Mouse (Mus musculus): Measurements from ENCODE around the gene Tmem265. TPM values are rescaled to one million over a fixed set of nuclear protein-coding genes. Genes with fewer than 3 reads are reported as not detected.

Tmem265 gene
- polyA plus RNA-seq, 1 experiment, result 4.8 TPM

- Histone ChIP-seq H3K4me3 (ENCODE audit: low read depth, low read length) (peak overlapping the region; percentile 85), H3K27ac (ENCODE audit: insufficient read depth, low read depth, low read length) (no peak overlapping the region), H3K36me3 (ENCODE audit: control insufficient read depth, insufficient read depth, low read length) (peaks cover 19% of the 10 kb centered on the region), H3K27me3 (ENCODE audit: control insufficient read depth, insufficient read depth, low read length) (no peaks in the 10 kb centered on the region), H3K4me1 (ENCODE audit: control insufficient read depth, insufficient read depth, insufficient read length, low read length) (peaks cover 5% of the 10 kb centered on the region; the same call in 1 of the 2 replicates)
- TF ChIP-seq POLR2A (IDR thresholded peaks at IDR 0.05; ENCODE audit: low read depth, low read length), result no peak
- TF ChIP-seq CTCF (IDR thresholded peaks at IDR 0.05; ENCODE audit: extremely low read depth, insufficient read length, insufficient replicate concordance, low read depth, low read length), result no peak
- WGBS, result under 1% methylated on average over 27 of the region's 28 CpGs
Observed at GRCm38 (mm10) chr7:127573503-127574008, 12.4 kb downstream of the Tmem265 start.

GRCm38 (mm10) chr7:127574115-127574514 is 12.9 kb downstream of the Tmem265 start:
- Histone ChIP-seq H3K36me3 (ENCODE audit: control insufficient read depth, insufficient read depth, low read length) (peaks cover 19% of the 10 kb centered on the region), H3K4me1 (ENCODE audit: control insufficient read depth, insufficient read depth, insufficient read length, low read length) (peaks cover 5% of the 10 kb centered on the region; the same call in 1 of the 2 replicates), H3K27ac (ENCODE audit: insufficient read depth, low read depth, low read length) (no peak overlapping the region), H3K27me3 (ENCODE audit: control insufficient read depth, insufficient read depth, low read length) (no peaks in the 10 kb centered on the region), H3K4me3 (ENCODE audit: low read depth, low read length) (peak overlapping the region; percentile 25)
- WGBS, result 9% methylated on average over 7 of the region's 7 CpGs
- TF ChIP-seq POLR2A (IDR thresholded peaks at IDR 0.05; ENCODE audit: low read depth, low read length) (no peak), CTCF (IDR thresholded peaks at IDR 0.05; ENCODE audit: extremely low read depth, insufficient read length, insufficient replicate concordance, low read depth, low read length) (no peak)

GRCm38 (mm10) chr7:127583260-127583659 is 22.1 kb downstream of the Tmem265 start:
- Histone ChIP-seq H3K4me3 (ENCODE audit: low read depth, low read length) (no peak overlapping the region), H3K27ac (ENCODE audit: insufficient read depth, low read depth, low read length) (no peak overlapping the region), H3K27me3 (ENCODE audit: control insufficient read depth, insufficient read depth, low read length) (no peaks in the 10 kb centered on the region), H3K4me1 (ENCODE audit: control insufficient read depth, insufficient read depth, insufficient read length, low read length) (0 out of 2 replicates have a peak, but pooled peaks cover 3% of the 10 kb centered on the region), H3K36me3 (ENCODE audit: control insufficient read depth, insufficient read depth, low read length) (peaks cover 38% of the 10 kb centered on the region)
- 91% methylated on average over 6 of the region's 6 CpGs for WGBS
- TF ChIP-seq CTCF (IDR thresholded peaks at IDR 0.05; ENCODE audit: extremely low read depth, insufficient read length, insufficient replicate concordance, low read depth, low read length) (no peak), POLR2A (IDR thresholded peaks at IDR 0.05; ENCODE audit: low read depth, low read length) (no peak)

GRCm38 (mm10) chr7:127585031-127585430 is 23.8 kb downstream of the Tmem265 start:
- no peak for TF ChIP-seq POLR2A (IDR thresholded peaks at IDR 0.05; ENCODE audit: low read depth, low read length)
- no peak for TF ChIP-seq CTCF (IDR thresholded peaks at IDR 0.05; ENCODE audit: extremely low read depth, insufficient read length, insufficient replicate concordance, low read depth, low read length)
- WGBS, result 84% methylated on average over 7 of the region's 7 CpGs
- H3K4me1 ChIP-seq (ENCODE audit: control insufficient read depth, insufficient read depth, insufficient read length, low read length), result peaks cover 9% of the 10 kb centered on the region; the same call in 1 of the 2 replicates
- H3K27ac ChIP-seq (ENCODE audit: insufficient read depth, low read depth, low read length), result no peak overlapping the region
- no peaks in the 10 kb centered on the region for H3K27me3 ChIP-seq (ENCODE audit: control insufficient read depth, insufficient read depth, low read length)
- peaks cover 32% of the 10 kb centered on the region for H3K36me3 ChIP-seq (ENCODE audit: control insufficient read depth, insufficient read depth, low read length)
- no peak overlapping the region for H3K4me3 ChIP-seq (ENCODE audit: low read depth, low read length)

- Histone ChIP-seq H3K4me3 (ENCODE audit: low read depth, low read length) (no peak overlapping the region), H3K27me3 (ENCODE audit: control insufficient read depth, insufficient read depth, low read length) (no peaks in the 10 kb centered on the region), H3K4me1 (ENCODE audit: control insufficient read depth, insufficient read depth, insufficient read length, low read length) (peaks cover 9% of the 10 kb centered on the region; the same call in 1 of the 2 replicates), H3K27ac (ENCODE audit: insufficient read depth, low read depth, low read length) (no peak overlapping the region), H3K36me3 (ENCODE audit: control insufficient read depth, insufficient read depth, low read length) (peaks cover 33% of the 10 kb centered on the region)
- no peak for TF ChIP-seq POLR2A (IDR thresholded peaks at IDR 0.05; ENCODE audit: low read depth, low read length)
- TF ChIP-seq CTCF (IDR thresholded peaks at IDR 0.05; ENCODE audit: extremely low read depth, insufficient read length, insufficient replicate concordance, low read depth, low read length), result no peak
- WGBS, result 94% methylated on average over 6 of the region's 6 CpGs
Observed at GRCm38 (mm10) chr7:127586149-127586548, 25.0 kb downstream of the Tmem265 start.

GRCm38 (mm10) chr7:127587196-127587595 is 26.0 kb downstream of the Tmem265 start:
- WGBS, result 39% methylated on average over 5 of the region's 5 CpGs
- H3K27me3 ChIP-seq (ENCODE audit: control insufficient read depth, insufficient read depth, low read length), result no peaks in the 10 kb centered on the region

GRCm38 (mm10) chr7:127588011-127588871 is 27.1 kb downstream of the Tmem265 start, which contains the start of the genes Ccdc189 and Rnf40:
TSS of gene Ccdc189 (minus strand) at chr7:127588595.
TSS of gene Rnf40 (plus strand) at chr7:127588767.
- peak within 1 kb of the TSS; percentile 22 for H3K27ac ChIP-seq (ENCODE audit: insufficient read depth, low read depth, low read length)
- H3K36me3 ChIP-seq (ENCODE audit: control insufficient read depth, insufficient read depth, low read length), result peaks cover 36% of the 10 kb centered on the region
- H3K27me3 ChIP-seq (ENCODE audit: control insufficient read depth, insufficient read depth, low read length), result no peaks in the 10 kb centered on the region
- TF ChIP-seq POLR2A (IDR thresholded peaks at IDR 0.05; ENCODE audit: low read depth, low read length) (peak; percentile 24; the same call in 1 of the 2 replicates), CTCF (IDR thresholded peaks at IDR 0.05; ENCODE audit: extremely low read depth, insufficient read length, insufficient replicate concordance, low read depth, low read length) (no peak)
- H3K4me3 ChIP-seq (ENCODE audit: low read depth, low read length), result peak within 1 kb of the TSS; percentile 91
- under 1% methylated on average over 50 of the region's 50 CpGs for WGBS
- H3K4me1 ChIP-seq (ENCODE audit: control insufficient read depth, insufficient read depth, insufficient read length, low read length), result peaks cover 9% of the 10 kb centered on the region; the same call in 1 of the 2 replicates

More at GRCm38 (mm10) chr7:127587196-127587595, 26.0 kb downstream of the Tmem265 start:
- Histone ChIP-seq H3K27ac (ENCODE audit: insufficient read depth, low read depth, low read length) (no peak overlapping the region), H3K36me3 (ENCODE audit: control insufficient read depth, insufficient read depth, low read length) (peaks cover 38% of the 10 kb centered on the region), H3K4me3 (ENCODE audit: low read depth, low read length) (no peak overlapping the region), H3K4me1 (ENCODE audit: control insufficient read depth, insufficient read depth, insufficient read length, low read length) (peaks cover 9% of the 10 kb centered on the region; the same call in 1 of the 2 replicates)
- TF ChIP-seq CTCF (IDR thresholded peaks at IDR 0.05; ENCODE audit: extremely low read depth, insufficient read length, insufficient replicate concordance, low read depth, low read length), result no peak
- TF ChIP-seq POLR2A (IDR thresholded peaks at IDR 0.05; ENCODE audit: low read depth, low read length), result no peak
